Mouse (Mus musculus) heart, postnatal 0 days (tissue): Measurements from ENCODE around the gene Cdkl3. TPM values are rescaled to one million over a fixed set of nuclear protein-coding genes. Genes with fewer than 3 reads are reported as not detected.

ENCODE experiments used
- ATAC-seq: fragments of 200-750 bp; cut with Nextera tagmentation; 2 replicates; pipeline ENCODE4 v1.8.0; 2017; ENCODE audit warnings: low read depth, moderate number of reproducible peaks, moderate library complexity; ENCODE audit not compliant: insufficient read depth
- DNase-seq: peaks from one replicate; pipeline ENCODE4 v3.0.0-alpha.2; 2016; ENCODE audit warnings: low spot score
- H3K27ac ChIP-seq: fragments of 300-500 bp; sonication (generic); 2 replicates; pipeline ENCODE4 v1.5.1; 2014; ENCODE audit warnings: low read depth, mild to moderate bottlenecking
- H3K27me3 ChIP-seq: fragments of 300-500 bp; sonication (generic); 2 replicates; pipeline ENCODE4 v1.6.1; 2014; ENCODE audit warnings: low read length, mixed read lengths; ENCODE audit not compliant: control insufficient read depth, insufficient read depth
- H3K36me3 ChIP-seq: fragments of 300-500 bp; sonication (generic); replicated peaks from 2 replicates; pipeline ENCODE4 v1.6.1; 2014; ENCODE audit warnings: low read length, mixed read lengths; ENCODE audit not compliant: control insufficient read depth, insufficient read depth
- H3K4me1 ChIP-seq: fragments of 300-500 bp; sonication (generic); 2 replicates; pipeline ENCODE4 v1.6.1; 2014; ENCODE audit warnings: antibody characterized with exemption; ENCODE audit not compliant: control insufficient read depth, insufficient read depth
- H3K4me2 ChIP-seq: fragments of 300-500 bp; sonication (generic); 2 replicates; pipeline ENCODE4 v1.6.1; 2014; ENCODE audit warnings: low read depth, mild to moderate bottlenecking, low read length, moderate library complexity
- H3K4me3 ChIP-seq: fragments of 300-500 bp; sonication (generic); 2 replicates; pipeline ENCODE4 v1.5.1; 2014; ENCODE audit warnings: low read depth, low read length
- H3K9ac ChIP-seq: fragments of 300-500 bp; sonication (generic); replicated peaks from 2 replicates; pipeline ENCODE4 v1.6.1; 2014; ENCODE audit warnings: low read depth, low read length, mixed read lengths
- H3K9me3 ChIP-seq: fragments of 300-500 bp; sonication (generic); replicated peaks from 2 replicates; pipeline ENCODE4 v1.6.1; 2016; ENCODE audit warnings: low read length; ENCODE audit not compliant: control insufficient read depth
- CTCF ChIP-seq: IDR thresholded peaks from 2 replicates; pipeline ENCODE4 v1.5.1; 2016; ENCODE audit warnings: antibody characterized with exemption, control low read depth, low read depth
- EP300 ChIP-seq: IDR thresholded peaks from 2 replicates; pipeline ENCODE4 v1.6.1; 2016; ENCODE audit warnings: antibody characterized with exemption, low read depth
- WGBS: fragments of 180-500 bp; shearing (Covaris S2); extraction: QIAGEN DNeasy Blood & Tissue Kit; methylation state at CpG from one replicate; pipeline ENCODE4 v1.1.7; 2014; 5-methylcytosine and 5-hydroxymethylcytosine counted together
- polyA plus RNA-seq: library from polyadenylated mRNA; unstranded; fragments of >200 nt; fragmentation: Nextera tagmentation; extraction: Ambion mirVana; gene quantifications from 2 replicates; pipeline ENCODE4 v1.2.1, GENCODE M21; 2015
- total RNA-seq: library from RNA; depleted of rRNA; stranded (reverse); fragments of >200 nt; gene quantifications from 2 replicates; pipeline ENCODE4 v1.2.3, GENCODE M21; 2014; ENCODE audit warnings: low replicate concordance

Gene Cdkl3
- total and polyA plus RNA-seq, 2 experiments from 2014 or later, result 2.3 to 13.1 TPM

- no peaks in the 10 kb centered on the region for H3K9me3 ChIP-seq
- no peak for DNase-seq
- 0 out of 2 replicates have a peak, but pooled peaks cover 7% of the 10 kb centered on the region for H3K4me1 ChIP-seq
- H3K36me3 ChIP-seq, result no peaks in the 10 kb centered on the region; the same call in 1 of the 2 replicates
- no peak for ATAC-seq
- no peak overlapping the region for H3K9ac ChIP-seq
- 42% methylated on average over 5 of the region's 5 CpGs for WGBS
- peak overlapping the region; percentile 49; the same call in 1 of the 2 replicates for H3K27ac ChIP-seq
- H3K4me3 ChIP-seq, result no peak overlapping the region
- TF ChIP-seq CTCF (no peak), EP300 (no peak)
- no peak overlapping the region for H3K4me2 ChIP-seq
- H3K27me3 ChIP-seq, result no peaks in the 10 kb centered on the region
These were observed 7.5 kb downstream of the Cdkl3 start for GRCm38 (mm10) chr11:52011541-52011940.

GRCm38 (mm10) chr11:52018217-52018616, 14.2 kb downstream of the Cdkl3 start:
- H3K9me3 ChIP-seq, result no peaks in the 10 kb centered on the region
- no peak for ATAC-seq
- TF ChIP-seq EP300 (no peak), CTCF (no peak)
- no peak overlapping the region for H3K4me2 ChIP-seq
- no peaks in the 10 kb centered on the region for H3K4me1 ChIP-seq
- 47% methylated on average over 9 of the region's 9 CpGs for WGBS
- no peak for DNase-seq
- no peak overlapping the region for H3K4me3 ChIP-seq
- H3K27ac ChIP-seq, result no peak overlapping the region
- H3K27me3 ChIP-seq, result no peaks in the 10 kb centered on the region
- H3K36me3 ChIP-seq, result no peaks in the 10 kb centered on the region
- H3K9ac ChIP-seq, result no peak overlapping the region

DNA sequence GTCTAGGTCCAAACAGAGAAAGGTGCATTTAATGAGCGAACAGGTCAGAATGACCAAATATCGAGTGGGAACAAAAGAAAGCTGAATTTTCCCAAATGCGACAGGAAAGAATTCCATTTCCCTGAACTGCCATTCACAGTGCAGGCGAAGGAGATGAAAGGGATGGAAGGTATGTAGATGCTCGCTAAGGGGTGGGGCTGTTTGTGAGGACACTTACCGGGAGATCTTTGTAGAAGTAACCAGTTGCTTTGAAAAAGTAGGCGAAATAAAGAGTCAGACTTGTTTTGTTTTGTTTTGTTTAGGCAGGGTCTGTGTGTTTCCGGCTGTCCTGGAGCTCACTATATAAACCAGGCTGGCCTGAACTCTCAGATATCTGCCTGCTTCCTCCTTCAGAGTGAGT, 28.3 kb downstream of the Cdkl3 start:
- DNase-seq (no peak), ATAC-seq (no peak)
- Histone ChIP-seq H3K4me2 (no peak overlapping the region), H3K4me3 (no peak overlapping the region), H3K27me3 (no peaks in the 10 kb centered on the region), H3K36me3 (0 out of 2 replicates have a peak, but pooled peaks cover 3% of the 10 kb centered on the region), H3K9me3 (no peaks in the 10 kb centered on the region), H3K27ac (no peak overlapping the region), H3K9ac (no peak overlapping the region), H3K4me1 (no peaks in the 10 kb centered on the region)
- 60% methylated on average over 8 of the region's 8 CpGs for WGBS
- no peak for TF ChIP-seq EP300
- TF ChIP-seq CTCF, result no peak

DNA sequence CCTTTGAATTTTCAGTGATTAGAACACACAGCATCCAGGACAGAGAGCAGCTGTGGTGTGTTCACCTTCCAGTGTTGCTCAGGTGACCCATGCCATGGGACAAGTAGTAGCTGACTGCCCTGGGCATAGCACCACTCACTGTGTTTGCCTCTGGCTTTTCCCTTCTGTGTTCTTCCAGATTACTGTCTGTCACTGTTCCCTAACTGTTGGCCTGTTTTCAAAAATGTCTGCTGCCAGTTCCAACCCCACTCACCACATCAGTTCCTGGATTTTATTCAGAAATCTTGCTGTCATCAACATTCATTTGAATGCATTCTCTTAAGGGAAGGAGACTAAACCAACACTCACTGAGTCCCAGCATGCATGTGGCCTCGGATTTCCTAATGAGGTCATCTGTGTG, 29.9 kb downstream of the Cdkl3 start:
- H3K27ac ChIP-seq, result peak overlapping the region; percentile 4; the same call in 1 of the 2 replicates
- ATAC-seq, result peak; percentile 78
- DNase-seq, result peak; percentile 55

GRCm38 (mm10) chr11:52035905-52036304, 31.9 kb downstream of the Cdkl3 start:
- no peak for TF ChIP-seq EP300
- no peak for TF ChIP-seq CTCF
- 65% methylated on average over 3 of the region's 3 CpGs for WGBS
- no peak overlapping the region for H3K9ac ChIP-seq

More for the DNA sequence above, 29.9 kb downstream of the Cdkl3 start:
- Histone ChIP-seq H3K27me3 (no peaks in the 10 kb centered on the region), H3K36me3 (0 out of 2 replicates have a peak, but pooled peaks cover 3% of the 10 kb centered on the region), H3K4me2 (no peak overlapping the region), H3K4me1 (peaks cover 6% of the 10 kb centered on the region; the same call in 1 of the 2 replicates), H3K9ac (no peak overlapping the region), H3K9me3 (no peaks in the 10 kb centered on the region), H3K4me3 (no peak overlapping the region)
- TF ChIP-seq EP300, result no peak
- TF ChIP-seq CTCF, result no peak
- WGBS, result 22% methylated on average over 1 of the region's 1 CpGs

GRCm38 (mm10) chr11:52037659-52038058, 33.6 kb downstream of the Cdkl3 start:
- TF ChIP-seq CTCF, result no peak
- no peak for TF ChIP-seq EP300
- ATAC-seq, result peak; percentile 81; the same call in 1 of the 2 replicates

More at GRCm38 (mm10) chr11:52035905-52036304, 31.9 kb downstream of the Cdkl3 start:
- Histone ChIP-seq H3K9me3 (no peaks in the 10 kb centered on the region), H3K36me3 (0 out of 2 replicates have a peak, but pooled peaks cover 3% of the 10 kb centered on the region), H3K4me1 (peaks cover 6% of the 10 kb centered on the region; the same call in 1 of the 2 replicates), H3K4me3 (no peak overlapping the region), H3K27ac (no peak overlapping the region), H3K27me3 (no peaks in the 10 kb centered on the region), H3K4me2 (no peak overlapping the region)
- DNase-seq (no peak), ATAC-seq (no peak)

More at GRCm38 (mm10) chr11:52037659-52038058, 33.6 kb downstream of the Cdkl3 start:
- no peaks in the 10 kb centered on the region for H3K27me3 ChIP-seq
- H3K36me3 ChIP-seq, result no peaks in the 10 kb centered on the region
- peak overlapping the region; percentile 18; the same call in 1 of the 2 replicates for H3K27ac ChIP-seq
- H3K4me1 ChIP-seq, result peaks cover 6% of the 10 kb centered on the region; the same call in 1 of the 2 replicates
- H3K9ac ChIP-seq, result no peak overlapping the region
- peak; percentile 63 for DNase-seq
- no peaks in the 10 kb centered on the region for H3K9me3 ChIP-seq
- H3K4me2 ChIP-seq, result no peak overlapping the region
- 17% methylated on average over 3 of the region's 3 CpGs for WGBS
- H3K4me3 ChIP-seq, result no peak overlapping the region
